Comparison of ENCODE assay signal across 11 mouse cellular contexts in genomic region chr2:38196199-38197060, GRCm38 (mm10).
DNase-seq lines count a peak whose midpoint lies in the region; ATAC-seq and TF ChIP-seq lines count a peak whose summit lies in the region.
"Had no signal": no experiment of that assay in that cellular context is flagged by ENCODE, and none has a peak within 500 bp of the region (broad histone marks: within the 10 kb centered on the region; RNA-seq: fewer than 3 reads in every experiment).

No protein-coding gene starts in this region.

- H3K27me3 ChIP-seq in heart, postnatal 0 days (ENCODE audit: control insufficient read depth, insufficient read depth, low read length): no peaks in the 10 kb centered on the region
- H3K27me3 ChIP-seq in midbrain, embryonic 11.5 days (ENCODE audit: control insufficient read depth, insufficient read depth, low read length): peaks cover 3% of the 10 kb centered on the region; the same call in 1 of the 2 replicates
- peaks cover 55% of the 10 kb centered on the region for H3K27me3 ChIP-seq in midbrain, embryonic 10.5 days (ENCODE audit: low read depth, poor library complexity, severe bottlenecking)
- no peaks in the 10 kb centered on the region for H3K27me3 ChIP-seq in stomach, postnatal 0 days (ENCODE audit: control insufficient read depth, insufficient read depth, low read length)

- WGBS in heart, postnatal 0 days: 13% methylated on average over 9 of the region's 9 CpGs
- WGBS in midbrain, embryonic 11.5 days: 64% methylated on average over 9 of the region's 9 CpGs
- WGBS in midbrain, embryonic 10.5 days: 56% methylated on average over 9 of the region's 9 CpGs
- WGBS in stomach, postnatal 0 days: 34% methylated on average over 9 of the region's 9 CpGs

- H3K36me3 ChIP-seq in heart, postnatal 0 days (replicated peaks; ENCODE audit: control insufficient read depth, insufficient read depth, low read length): no peaks in the 10 kb centered on the region
- H3K36me3 ChIP-seq in midbrain, embryonic 11.5 days (ENCODE audit: control insufficient read depth, insufficient read depth, low read length): no peaks in the 10 kb centered on the region
- no peaks in the 10 kb centered on the region for H3K36me3 ChIP-seq in midbrain, embryonic 10.5 days
- H3K36me3 ChIP-seq in stomach, postnatal 0 days (ENCODE audit: control insufficient read depth, insufficient read depth, low read length): no peaks in the 10 kb centered on the region
- H3K36me3 ChIP-seq: midbrain, embryonic 12.5 days had no signal

- H3K9me3 ChIP-seq in heart, postnatal 0 days (replicated peaks; ENCODE audit: control insufficient read depth, low read length): no peaks in the 10 kb centered on the region
- H3K9me3 ChIP-seq in midbrain, embryonic 11.5 days (ENCODE audit: control insufficient read depth, low read length): no peaks in the 10 kb centered on the region
- H3K9me3 ChIP-seq in midbrain, embryonic 10.5 days (replicated peaks): no peaks in the 10 kb centered on the region
- H3K9me3 ChIP-seq in stomach, postnatal 0 days (ENCODE audit: control insufficient read depth, low read length): no peaks in the 10 kb centered on the region
- H3K9me3 ChIP-seq: midbrain, embryonic 12.5 days had no signal

- TF ChIP-seq EP300 in heart, postnatal 0 days (IDR thresholded peaks at IDR 0.05; ENCODE audit: low read depth): no peak
- no peak for TF ChIP-seq EP300 in stomach, postnatal 0 days (optimal IDR thresholded peaks at IDR 0.05)

- H3K4me2 ChIP-seq in heart, postnatal 0 days (ENCODE audit: low read depth, low read length): peak overlapping the region; percentile 50
- H3K4me2 ChIP-seq in midbrain, embryonic 11.5 days: no peak overlapping the region
- peak overlapping the region; percentile 11; the same call in 1 of the 2 replicates for H3K4me2 ChIP-seq in stomach, postnatal 0 days (replicated peaks; ENCODE audit: low read depth)
- H3K4me2 ChIP-seq: midbrain, embryonic 12.5 days had no signal

- no peak for TF ChIP-seq CTCF in heart, postnatal 0 days (IDR thresholded peaks at IDR 0.05; ENCODE audit: low read depth)
- TF ChIP-seq CTCF in stomach, postnatal 0 days (IDR thresholded peaks at IDR 0.05; ENCODE audit: low read depth): no peak

- H3K4me1 ChIP-seq in heart, postnatal 0 days (ENCODE audit: control insufficient read depth, insufficient read depth): peaks cover 5% of the 10 kb centered on the region; the same call in 1 of the 2 replicates
- H3K4me1 ChIP-seq in midbrain, embryonic 11.5 days (ENCODE audit: control insufficient read depth, insufficient read depth, low read length): no peaks in the 10 kb centered on the region
- peaks cover 9% of the 10 kb centered on the region; the same call in 1 of the 2 replicates for H3K4me1 ChIP-seq in midbrain, embryonic 10.5 days
- no peaks in the 10 kb centered on the region for H3K4me1 ChIP-seq in stomach, postnatal 0 days (replicated peaks; ENCODE audit: control insufficient read depth, insufficient read depth)

- peak; percentile 27 for DNase-seq in heart, postnatal 0 days (ENCODE audit: low spot score)
- DNase-seq in heart, postnatal 36 days: no peak
- peak; percentile 77 for DNase-seq in midbrain, embryonic 11.5 days (ENCODE audit: low spot score, missing footprints)
- DNase-seq in midbrain, embryonic 10.5 days (ENCODE audit: low spot score): no peak
- DNase-seq in heart, postnatal 4 days: peak; percentile 8
- DNase-seq in stomach, postnatal 0 days (ENCODE audit: low spot score): no peak
- no peak for DNase-seq in spleen, adult 18-20 months
- no peak for DNase-seq in spleen, postnatal 36 days (ENCODE audit: low spot score in 2 of 2)
- DNase-seq: gastrocnemius, postnatal 25 days; thymus, postnatal 25 days had no signal

- peak overlapping the region; percentile 27; the same call in 1 of the 2 replicates for H3K27ac ChIP-seq in heart, postnatal 0 days (ENCODE audit: low read depth)
- H3K27ac ChIP-seq in midbrain, embryonic 11.5 days (ENCODE audit: low read depth, low read length): no peak overlapping the region
- H3K27ac ChIP-seq in midbrain, embryonic 10.5 days (replicated peaks): no peak overlapping the region
- H3K27ac ChIP-seq in stomach, postnatal 0 days (replicated peaks): no peak overlapping the region
- H3K27ac ChIP-seq: midbrain, embryonic 12.5 days had no signal

- intact Hi-C loops in heart, postnatal 36 days (cut with DNase I): no loop called here

- no peak overlapping the region for H3K9ac ChIP-seq in heart, postnatal 0 days (replicated peaks; ENCODE audit: low read depth, low read length)
- H3K9ac ChIP-seq in midbrain, embryonic 11.5 days (ENCODE audit: low read length): no peak overlapping the region
- H3K9ac ChIP-seq in stomach, postnatal 0 days (ENCODE audit: low read length): no peak overlapping the region
- H3K9ac ChIP-seq: midbrain, embryonic 12.5 days had no signal

- no peak for ATAC-seq in heart, postnatal 0 days (ENCODE audit: insufficient read depth, low read depth)
- ATAC-seq in midbrain, embryonic 11.5 days (ENCODE audit: low FRiP score): no peak
- no peak for ATAC-seq in stomach, postnatal 0 days (ENCODE audit: low FRiP score, low TSS enrichment)

- peak overlapping the region; percentile 25 for H3K4me3 ChIP-seq in heart, postnatal 0 days (ENCODE audit: low read depth, low read length)
- H3K4me3 ChIP-seq in midbrain, embryonic 11.5 days (ENCODE audit: low read depth, low read length): no peak overlapping the region
- no peak overlapping the region for H3K4me3 ChIP-seq in midbrain, embryonic 10.5 days
- no peak overlapping the region for H3K4me3 ChIP-seq in stomach, postnatal 0 days (ENCODE audit: low read depth, low read length)
- H3K4me3 ChIP-seq: midbrain, embryonic 12.5 days had no signal

Comparison
In these comparisons a context has a peak if more than half of its experiments do, and no peak if none do; other contexts are left out.
1. DNase-seq: peak in heart, postnatal 0 days (single experiment), midbrain, embryonic 11.5 days (single experiment) and heart, postnatal 4 days (single experiment); none in heart, postnatal 36 days (0 of 2), midbrain, embryonic 10.5 days (single experiment), stomach, postnatal 0 days (single experiment), spleen, adult 18-20 months (0 of 2) and spleen, postnatal 36 days (0 of 2).